Mouse (Mus musculus) liver, postnatal 0 days (tissue): Measurements from ENCODE around the gene U2af1l4. TPM values are rescaled to one million over a fixed set of nuclear protein-coding genes. Genes with fewer than 3 reads are reported as not detected.

Experiments used
- ATAC-seq: fragments of 200-750 bp; cut with Nextera tagmentation; 2 replicates; pipeline ENCODE4 v1.8.0; 2017; ENCODE audit warnings: mild to moderate bottlenecking, moderate library complexity
- DNase-seq: peaks from one replicate; pipeline ENCODE4 v3.0.0-alpha.2; 2016
- H3K27ac ChIP-seq: fragments of 300-500 bp; sonication (generic); 2 replicates; pipeline ENCODE4 v1.5.1; 2014; ENCODE audit warnings: antibody characterized with exemption, moderate library complexity, mild to moderate bottlenecking, low read depth
- H3K27me3 ChIP-seq: fragments of 300-500 bp; sonication (generic); 2 replicates; pipeline ENCODE4 v1.6.1; 2014; ENCODE audit warnings: low read length, control low read depth, mixed read lengths; ENCODE audit not compliant: insufficient read depth
- H3K36me3 ChIP-seq: fragments of 300-500 bp; sonication (generic); replicated peaks from 2 replicates; pipeline ENCODE4 v1.6.1; 2014; ENCODE audit warnings: mild to moderate bottlenecking, control low read depth, low read length, moderate library complexity, mixed read lengths; ENCODE audit not compliant: insufficient read depth
- H3K4me1 ChIP-seq: fragments of 300-500 bp; sonication (generic); 2 replicates; pipeline ENCODE4 v1.6.1; 2014; ENCODE audit warnings: antibody characterized with exemption, mild to moderate bottlenecking, control low read depth; ENCODE audit not compliant: insufficient read depth
- H3K4me2 ChIP-seq: fragments of 300-500 bp; sonication (generic); 2 replicates; pipeline ENCODE4 v1.6.1; 2014; ENCODE audit warnings: low read depth, mild to moderate bottlenecking, low read length, moderate library complexity, mixed read lengths
- H3K4me3 ChIP-seq: fragments of 300-500 bp; sonication (generic); 2 replicates; pipeline ENCODE4 v1.5.1; 2014; ENCODE audit warnings: low read depth, low read length
- H3K9ac ChIP-seq: fragments of 300-500 bp; sonication (generic); replicated peaks from 2 replicates; pipeline ENCODE4 v1.6.1; 2014; ENCODE audit warnings: mild to moderate bottlenecking, moderate library complexity
- H3K9me3 ChIP-seq: fragments of 300-500 bp; sonication (generic); 2 replicates; pipeline ENCODE4 v1.6.1; 2016; ENCODE audit warnings: mild to moderate bottlenecking, control low read depth, low read length, mixed read lengths
- CTCF ChIP-seq: sonication (generic); IDR thresholded peaks from 2 replicates; pipeline ENCODE4 v1.5.1; 2016; ENCODE audit warnings: antibody characterized with exemption, low read depth
- EP300 ChIP-seq: IDR thresholded peaks from 2 replicates; pipeline ENCODE4 v1.6.1; 2016; ENCODE audit warnings: antibody characterized with exemption, low read depth, mild to moderate bottlenecking
- WGBS: fragments of 180-500 bp; shearing (Covaris S2); extraction: QIAGEN DNeasy Blood & Tissue Kit; methylation state at CpG from one replicate; pipeline ENCODE4 v1.1.7; 2014; ENCODE audit not compliant: insufficient replicate concordance; 5-methylcytosine and 5-hydroxymethylcytosine counted together
- polyA plus RNA-seq: library from polyadenylated mRNA; unstranded; fragments of >200 nt; fragmentation: Nextera tagmentation; extraction: Ambion mirVana; gene quantifications from 2 replicates; pipeline ENCODE4 v1.2.1, GENCODE M21; 2015

Gene U2af1l4
- polyA plus RNA-seq, 1 experiment from 2014 or later, result 34.4 TPM

- TF ChIP-seq EP300, result no peak
- peak; percentile 96 for TF ChIP-seq CTCF
- H3K4me1 ChIP-seq, result peaks cover 22% of the 10 kb centered on the region; the same call in 1 of the 2 replicates
Measured at GRCm38 (mm10) chr7:30589435-30590301, 26.6 kb downstream of the U2af1l4 start.

GRCm38 (mm10) chr7:30590927-30591604 lies 28.0 kb downstream of the U2af1l4 start:
- Histone ChIP-seq H3K27ac (peak overlapping the region; percentile 61; the same call in 1 of the 2 replicates), H3K4me3 (peak overlapping the region; percentile 99; the same call in 1 of the 2 replicates), H3K27me3 (no peaks in the 10 kb centered on the region), H3K4me1 (peaks cover 22% of the 10 kb centered on the region; the same call in 1 of the 2 replicates), H3K9me3 (no peaks in the 10 kb centered on the region), H3K36me3 (peaks cover 7% of the 10 kb centered on the region; the same call in 1 of the 2 replicates), H3K4me2 (peak overlapping the region; percentile 88), H3K9ac (no peak overlapping the region; the same call in 1 of the 2 replicates)
- TF ChIP-seq CTCF (no peak), EP300 (no peak)
- DNase-seq (no peak), ATAC-seq (no peak)
- WGBS, result 84% methylated on average over 9 of the region's 9 CpGs

More at GRCm38 (mm10) chr7:30589435-30590301, 26.6 kb downstream of the U2af1l4 start:
- H3K4me3 ChIP-seq, result peak overlapping the region; percentile 99
- H3K27me3 ChIP-seq, result no peaks in the 10 kb centered on the region
- H3K4me2 ChIP-seq, result peak overlapping the region; percentile 88
- H3K36me3 ChIP-seq, result peaks cover 21% of the 10 kb centered on the region
- peak; percentile 55 for ATAC-seq
- H3K9me3 ChIP-seq, result no peaks in the 10 kb centered on the region
- peak; percentile 89 for DNase-seq
- H3K27ac ChIP-seq, result peak overlapping the region; percentile 97
- WGBS, result 25% methylated on average over 40 of the region's 40 CpGs
- H3K9ac ChIP-seq, result peak overlapping the region; percentile 99

- TF ChIP-seq CTCF (no peak), EP300 (no peak)
- DNase-seq (no peak), ATAC-seq (no peak)
- Histone ChIP-seq H3K4me1 (peaks cover 22% of the 10 kb centered on the region; the same call in 1 of the 2 replicates), H3K9ac (no peak overlapping the region), H3K36me3 (peaks cover 2% of the 10 kb centered on the region; the same call in 1 of the 2 replicates), H3K27me3 (no peaks in the 10 kb centered on the region), H3K9me3 (no peaks in the 10 kb centered on the region), H3K27ac (no peak overlapping the region), H3K4me3 (no peak overlapping the region), H3K4me2 (no peak overlapping the region)
- 79% methylated on average over 4 of the region's 4 CpGs for WGBS
Measured at GRCm38 (mm10) chr7:30591605-30591951, 28.5 kb downstream of the U2af1l4 start.

- ATAC-seq, result no peak
- Histone ChIP-seq H3K27ac (no peak overlapping the region), H3K27me3 (no peaks in the 10 kb centered on the region), H3K4me1 (0 out of 2 replicates have a peak, but pooled peaks cover 13% of the 10 kb centered on the region), H3K9ac (no peak overlapping the region), H3K4me2 (no peak overlapping the region), H3K4me3 (no peak overlapping the region), H3K9me3 (no peaks in the 10 kb centered on the region), H3K36me3 (no peaks in the 10 kb centered on the region)
- TF ChIP-seq CTCF (no peak), EP300 (no peak)
- WGBS, result 59% methylated on average over 5 of the region's 5 CpGs
- DNase-seq, result no peak
Measured at GRCm38 (mm10) chr7:30592772-30593423, 29.8 kb downstream of the U2af1l4 start.

GRCm38 (mm10) chr7:30593579-30594509 lies 30.7 kb downstream of the U2af1l4 start:
- 66% methylated on average over 10 of the region's 10 CpGs for WGBS
- Histone ChIP-seq H3K36me3 (no peaks in the 10 kb centered on the region), H3K27ac (no peak overlapping the region), H3K4me3 (no peak overlapping the region), H3K9ac (no peak overlapping the region), H3K4me1 (0 out of 2 replicates have a peak, but pooled peaks cover 13% of the 10 kb centered on the region), H3K27me3 (no peaks in the 10 kb centered on the region), H3K9me3 (no peaks in the 10 kb centered on the region), H3K4me2 (no peak overlapping the region)
- no peak for DNase-seq
- no peak for ATAC-seq
- TF ChIP-seq EP300 (no peak), CTCF (no peak)
